Mouse (Mus musculus): Measurements from ENCODE around the gene Scgb2b18.
"Not testable (repeated sequence)": the region's sequence is repeated elsewhere in the genome, so short reads cannot be mapped to it uniquely, and the experiment has no call there.

Scgb2b18 gene

DNA sequence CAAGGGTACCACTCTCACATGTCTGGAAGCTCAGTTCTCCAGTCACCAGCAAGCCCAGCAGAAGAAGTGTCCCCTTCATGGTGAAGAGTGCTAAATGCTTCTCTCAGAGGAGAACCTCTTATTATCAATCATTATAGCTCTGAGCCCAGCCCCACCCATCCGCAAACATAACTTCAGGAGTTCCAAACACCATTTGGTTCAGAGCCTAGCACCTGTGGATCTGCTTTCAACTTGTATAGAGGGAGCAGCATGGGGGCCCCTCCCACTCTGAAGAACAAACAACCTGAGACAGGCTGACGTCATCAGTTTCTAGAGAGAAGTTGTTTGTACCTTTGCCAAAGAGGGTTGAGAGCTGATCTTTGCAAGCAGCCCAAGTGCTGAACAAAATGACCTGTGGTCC lies at the start of gene Scgb2b18:
Scgb2b18 (minus strand) TSS at position 101 of the 400 bp plus-strand sequence.
- DNase-seq (ENCODE audit: low spot score in 2 of 2), result not testable (repeated sequence)

DNA sequence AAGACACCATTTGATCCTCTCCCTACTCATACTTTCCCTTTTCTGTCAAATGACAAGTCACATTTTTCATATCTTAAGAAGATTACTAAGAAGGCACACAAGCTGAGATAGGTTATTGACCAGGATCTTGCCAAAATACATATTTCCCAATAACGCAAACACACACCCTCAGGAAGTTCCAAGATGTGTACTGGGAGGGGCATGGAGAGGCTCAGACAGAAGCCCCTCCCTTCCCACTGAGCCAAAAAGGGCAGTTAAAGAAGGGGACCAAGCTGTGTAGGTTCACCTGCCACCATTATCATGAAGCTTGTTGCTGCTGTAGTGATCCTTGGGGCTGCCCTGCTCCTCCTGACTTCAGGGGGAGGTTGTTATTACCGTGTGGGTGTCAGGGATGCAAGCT lies 11.6 kb upstream of the Scgb2b18 start, which contains the start of gene Scgb1b18:
Scgb1b18 (plus strand) TSS at position 301 of the 400 bp plus-strand sequence.
- not testable (repeated sequence) for DNase-seq (ENCODE audit: low spot score in 2 of 2)

All from thymus, postnatal 10 days (tissue).